Mouse (Mus musculus): ENCODE data around the gene Arpin. TPM values are rescaled to one million over a fixed set of nuclear protein-coding genes. Genes with fewer than 3 reads are reported as not detected.

Gene Arpin
- 21.7 and 22.6 TPM in 2 replicates for polyA plus RNA-seq (2012; rRNA removed)

DNA sequence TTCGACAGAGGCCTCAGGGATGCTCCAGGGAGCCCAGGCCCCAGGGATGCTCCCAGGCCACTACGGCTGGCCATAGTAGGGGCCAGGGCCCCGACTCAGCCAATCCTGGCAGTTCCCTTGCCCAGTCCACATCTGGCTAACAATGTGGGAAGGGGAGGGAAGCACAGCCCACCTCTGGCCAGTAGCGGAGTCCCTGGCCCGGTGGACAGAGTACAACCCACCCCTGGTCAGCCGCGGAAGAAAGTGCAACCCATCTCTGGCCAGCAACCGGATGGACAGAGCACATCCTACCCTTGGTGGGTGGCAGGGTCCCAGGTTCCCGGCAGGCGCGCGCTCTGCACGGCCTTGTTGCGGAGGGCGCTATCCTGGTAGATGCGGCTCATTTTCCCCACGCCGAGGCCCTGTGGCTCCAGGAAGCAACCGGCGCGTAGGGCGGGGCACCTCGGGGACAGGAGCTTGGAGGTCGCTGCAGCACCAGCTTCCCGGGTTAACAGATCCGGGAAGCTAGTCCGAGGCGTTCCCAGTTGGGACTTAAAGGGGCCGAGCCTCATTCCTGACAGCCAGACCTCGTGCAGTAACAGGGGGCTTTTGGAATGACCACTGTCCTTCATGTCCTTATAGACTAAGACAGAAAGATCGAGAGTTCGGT, at the start of gene Arpin:
Arpin (minus strand) TSS at position 498 of the 649 bp plus-strand sequence.

DNA sequence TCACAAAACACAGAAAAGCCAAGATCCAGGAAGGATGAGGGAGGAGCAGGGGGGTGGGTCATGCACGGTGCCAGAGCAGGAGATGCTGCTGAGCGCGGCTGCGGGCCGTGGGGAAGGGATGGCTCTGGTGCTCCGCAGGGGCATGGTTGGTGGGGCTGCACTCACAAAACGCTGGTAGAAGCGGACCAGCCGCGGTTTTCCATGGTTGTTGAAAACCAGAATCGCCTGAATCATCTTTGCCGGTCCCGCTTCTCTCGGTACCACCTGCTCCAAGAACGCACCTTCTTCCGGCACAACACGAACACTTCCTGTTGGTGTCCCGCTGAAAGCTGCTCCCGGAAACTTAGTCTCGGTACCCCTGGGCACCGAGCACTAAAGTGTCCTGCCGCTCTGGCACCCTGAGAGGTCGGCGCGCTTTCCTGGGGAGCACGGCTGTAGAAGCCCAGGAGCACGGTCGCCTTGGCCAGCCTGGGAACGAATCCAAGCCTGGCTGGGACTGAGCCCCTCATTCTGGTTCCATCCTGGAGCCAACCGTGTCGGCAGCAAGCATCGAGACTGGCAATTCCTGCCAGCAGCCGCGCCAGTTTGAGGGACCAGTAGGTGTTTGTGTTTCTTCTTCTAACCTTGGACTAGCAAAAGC, 14.7 kb downstream of the Arpin start, which contains the start of gene Ap3s2:
Ap3s2 (minus strand) TSS at position 306 of the 640 bp plus-strand sequence.

Other genes with a start within 250 kb of the Arpin start
- gene Kif7, start 219.6 kb downstream of the Arpin start, polyA plus RNA-seq (2012; rRNA removed) = 1.5 and 2.1 TPM in 2 replicates
- 16.0 and 26.6 TPM in 2 replicates for gene Plin1, start 202.5 kb downstream of the Arpin start, polyA plus RNA-seq (2012; rRNA removed)
- gene Pex11a, start 192.2 kb downstream of the Arpin start, polyA plus RNA-seq (2012; rRNA removed) = 15.4 and 17.3 TPM in 2 replicates
- gene Wdr93, start 192.2 kb downstream of the Arpin start, polyA plus RNA-seq (2012; rRNA removed) = 0.10 and 0.17 TPM in 2 replicates
- gene Mesp1, start 141.6 kb downstream of the Arpin start, polyA plus RNA-seq (2012; rRNA removed) = 0.26 and 0.29 TPM in 2 replicates
- 0.80 and 0.98 TPM in 2 replicates for gene Mesp2, start 124.6 kb downstream of the Arpin start, polyA plus RNA-seq (2012; rRNA removed)
- 21.2 and 22.2 TPM in 2 replicates for gene Anpep, start 74.3 kb downstream of the Arpin start, polyA plus RNA-seq (2012; rRNA removed)
- 11.7 and 11.9 TPM in 2 replicates for gene Ap3s2, start 14.7 kb downstream of the Arpin start, polyA plus RNA-seq (2012; rRNA removed)
- gene Zfp710, start 89.5 kb upstream of the Arpin start, polyA plus RNA-seq (2012; rRNA removed) = 62.4 and 62.9 TPM in 2 replicates
- gene Idh2, start 180.0 kb upstream of the Arpin start, polyA plus RNA-seq (2012; rRNA removed) = 128 and 134 TPM in 2 replicates